Mouse (Mus musculus) hindbrain, embryonic 14.5 days (tissue): ENCODE results near the gene Tex37. TPM values are rescaled to one million over a fixed set of nuclear protein-coding genes. Genes with fewer than 3 reads are reported as not detected.

Source experiments
- ATAC-seq: fragments of 200-750 bp; cut with Nextera tagmentation; 2 replicates; pipeline ENCODE4 v1.8.0; 2017; ENCODE audit warnings: moderate number of reproducible peaks, mild to moderate bottlenecking, moderate TSS enrichment, moderate library complexity; ENCODE audit not compliant: low FRiP score
- DNase-seq: peaks from one replicate; pipeline ENCODE4 v3.0.0-alpha.2; 2015; ENCODE audit warnings: low spot score
- H3K27ac ChIP-seq: fragments of 300-500 bp; sonication (generic); 2 replicates; pipeline ENCODE4 v1.5.1; 2014; ENCODE audit warnings: mild to moderate bottlenecking, moderate library complexity
- H3K27me3 ChIP-seq: fragments of 300-500 bp; sonication (generic); 2 replicates; pipeline ENCODE4 v1.6.1; 2014; ENCODE audit warnings: mild to moderate bottlenecking, low read length, mixed read lengths; ENCODE audit not compliant: control insufficient read depth, insufficient read depth
- H3K36me3 ChIP-seq: fragments of 300-500 bp; sonication (generic); replicated peaks from 2 replicates; pipeline ENCODE4 v1.6.1; 2014; ENCODE audit not compliant: control insufficient read depth, insufficient read depth
- H3K4me1 ChIP-seq: fragments of 300-500 bp; sonication (generic); replicated peaks from 2 replicates; pipeline ENCODE4 v1.6.1; 2014; ENCODE audit warnings: antibody characterized with exemption, low read length, mixed read lengths; ENCODE audit not compliant: control insufficient read depth, insufficient read depth
- H3K4me2 ChIP-seq: fragments of 300-500 bp; sonication (generic); replicated peaks from 2 replicates; pipeline ENCODE4 v1.6.1; 2014; ENCODE audit warnings: mild to moderate bottlenecking, moderate library complexity
- H3K4me3 ChIP-seq: fragments of 300-500 bp; sonication (generic); replicated peaks from 2 replicates; pipeline ENCODE4 v1.5.1; 2014; ENCODE audit warnings: mild to moderate bottlenecking, low read length
- H3K9ac ChIP-seq: fragments of 300-500 bp; sonication (generic); 2 replicates; pipeline ENCODE4 v1.6.1; 2014
- H3K9me3 ChIP-seq: fragments of 300-500 bp; sonication (generic); 2 replicates; pipeline ENCODE4 v1.6.1; 2016; ENCODE audit warnings: low read length; ENCODE audit not compliant: control insufficient read depth
- WGBS: fragments of 180-500 bp; shearing (Covaris S2); extraction: QIAGEN DNeasy Blood & Tissue Kit; methylation state at CpG from one replicate; pipeline ENCODE4 v1.1.7; 2014; 5-methylcytosine and 5-hydroxymethylcytosine counted together
- polyA plus RNA-seq: library from polyadenylated mRNA; unstranded; fragments of >200 nt; fragmentation: Nextera tagmentation; extraction: Ambion mirVana; gene quantifications from 2 replicates; pipeline ENCODE4 v1.2.1, GENCODE M21; 2014

The Tex37 gene
- polyA plus RNA-seq, 1 experiment from 2014 or later = not detected

DNA sequence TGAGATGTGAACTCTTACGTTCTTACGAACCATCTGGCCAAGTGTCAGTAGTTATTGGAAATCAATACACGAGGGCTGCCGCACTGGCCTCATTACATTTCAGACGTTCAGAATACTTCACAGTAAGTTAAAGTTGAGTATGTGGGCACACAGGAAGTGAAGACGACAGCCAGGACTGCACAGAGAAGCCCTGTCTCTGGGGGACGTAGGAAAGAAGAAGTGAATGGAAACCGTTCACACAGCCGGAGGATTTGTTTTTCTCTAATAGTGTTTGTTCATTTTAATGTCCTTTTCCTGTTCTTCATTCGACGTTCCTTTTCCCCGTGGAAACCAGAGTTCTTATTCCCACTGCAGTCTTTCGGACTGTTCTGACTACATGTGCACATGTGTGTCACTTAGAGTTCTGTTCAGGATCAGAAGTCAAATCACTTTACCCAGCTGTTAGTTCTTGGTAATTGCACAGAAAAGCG is 47.2 kb downstream of the Tex37 start:
- no peak overlapping the region for H3K27ac ChIP-seq
- H3K4me2 ChIP-seq = peak overlapping the region; percentile 24
- no peaks in the 10 kb centered on the region for H3K27me3 ChIP-seq
- no peak for DNase-seq
- H3K4me1 ChIP-seq = peaks cover 17% of the 10 kb centered on the region; the same call in 1 of the 2 replicates
- no peaks in the 10 kb centered on the region for H3K9me3 ChIP-seq
- no peak overlapping the region for H3K4me3 ChIP-seq
- no peak overlapping the region for H3K9ac ChIP-seq
- WGBS = 66% methylated on average over 14 of the region's 14 CpGs
- ATAC-seq = no peak
- H3K36me3 ChIP-seq = no peaks in the 10 kb centered on the region

DNA sequence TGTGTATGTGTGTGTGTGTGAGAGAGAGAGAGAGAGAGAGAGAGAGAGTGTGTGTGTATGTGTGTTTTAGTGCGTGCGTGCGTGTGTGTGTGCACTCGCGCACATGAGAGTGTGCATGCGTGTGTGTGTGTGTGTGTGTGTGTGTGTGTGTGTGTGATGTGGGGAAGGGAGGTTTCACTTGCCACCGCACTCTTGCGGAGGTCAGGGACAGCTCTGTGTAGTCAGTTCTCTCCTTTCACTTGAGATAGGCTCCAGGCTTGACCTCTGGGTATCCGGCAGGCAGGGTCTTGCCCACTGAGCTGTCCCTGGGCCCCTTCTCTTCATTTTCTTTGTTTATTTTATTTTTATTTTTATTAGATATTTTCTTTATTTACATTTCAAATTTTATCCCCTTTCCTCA is 51.4 kb downstream of the Tex37 start:
- Histone ChIP-seq H3K4me1 (peaks cover 12% of the 10 kb centered on the region; the same call in 1 of the 2 replicates), H3K4me3 (no peak overlapping the region), H3K4me2 (no peak overlapping the region), H3K9ac (no peak overlapping the region), H3K9me3 (no peaks in the 10 kb centered on the region), H3K27me3 (no peaks in the 10 kb centered on the region), H3K36me3 (no peaks in the 10 kb centered on the region), H3K27ac (no peak overlapping the region)
- no peak for DNase-seq
- WGBS = 95% methylated on average over 9 of the region's 9 CpGs
- ATAC-seq = no peak

DNA sequence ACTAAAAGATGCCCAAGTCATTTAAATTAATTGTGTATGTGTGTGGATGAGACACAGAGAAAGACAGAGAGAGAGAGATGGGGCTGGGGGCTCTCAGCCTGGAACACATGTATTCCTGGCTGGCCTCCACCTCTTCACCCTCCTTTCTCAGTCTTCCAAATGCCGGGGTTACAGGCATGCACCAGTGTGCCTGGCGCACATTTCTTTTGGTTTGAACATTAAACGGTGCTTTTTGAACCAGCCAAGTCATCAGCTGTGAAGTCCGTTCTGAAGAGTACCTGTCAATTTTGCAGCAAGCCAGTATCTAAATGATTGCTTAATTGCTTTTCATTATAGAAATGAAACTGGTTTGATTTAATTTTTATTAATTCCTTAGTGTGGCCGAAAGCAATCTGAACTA is 52.0 kb downstream of the Tex37 start:
- H3K27me3 ChIP-seq = no peaks in the 10 kb centered on the region
- H3K4me2 ChIP-seq = no peak overlapping the region
- no peaks in the 10 kb centered on the region for H3K36me3 ChIP-seq
- no peak for ATAC-seq
- no peaks in the 10 kb centered on the region for H3K9me3 ChIP-seq
- H3K27ac ChIP-seq = no peak overlapping the region
- no peak for DNase-seq
- peaks cover 8% of the 10 kb centered on the region; the same call in 1 of the 2 replicates for H3K4me1 ChIP-seq
- no peak overlapping the region for H3K4me3 ChIP-seq
- WGBS = 53% methylated on average over 5 of the region's 5 CpGs
- H3K9ac ChIP-seq = no peak overlapping the region

DNA sequence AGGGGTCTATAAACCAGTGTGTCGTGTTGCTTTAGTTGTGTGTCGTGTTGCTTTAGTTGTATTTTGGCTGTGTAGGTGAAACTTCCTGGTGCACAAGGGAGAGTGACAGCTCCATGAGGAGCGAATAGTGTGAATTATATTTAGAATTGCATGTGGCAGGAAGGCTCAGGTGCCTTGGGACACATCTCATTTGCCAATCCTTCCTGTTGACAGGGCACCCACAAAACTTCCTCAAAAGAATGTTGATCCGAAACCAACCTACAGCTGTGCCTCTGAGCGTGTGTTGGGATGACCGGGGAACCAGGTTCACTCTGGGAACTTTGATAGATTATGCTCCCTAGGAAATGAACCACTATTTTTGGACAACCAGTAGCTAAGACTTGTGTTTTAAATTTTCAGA is 54.4 kb downstream of the Tex37 start:
- Histone ChIP-seq H3K27me3 (no peaks in the 10 kb centered on the region), H3K9me3 (no peaks in the 10 kb centered on the region), H3K27ac (no peak overlapping the region), H3K4me1 (no peaks in the 10 kb centered on the region), H3K4me3 (no peak overlapping the region), H3K36me3 (peaks cover 13% of the 10 kb centered on the region), H3K4me2 (no peak overlapping the region), H3K9ac (no peak overlapping the region)
- WGBS = 92% methylated on average over 6 of the region's 6 CpGs
- ATAC-seq (no peak), DNase-seq (no peak)

Other genes starting within 250 kb of the Tex37 start
- 2.6 and 2.9 TPM in 2 replicates for gene Rpia, start 126.7 kb downstream of the Tex37 start, polyA plus RNA-seq
- 13.0 and 13.3 TPM in 2 replicates for gene Eif2ak3, start 74.4 kb downstream of the Tex37 start, polyA plus RNA-seq
- not detected in 2 replicates for gene Foxi3, start 37.6 kb upstream of the Tex37 start, polyA plus RNA-seq
- gene Thnsl2, start 225.5 kb upstream of the Tex37 start, polyA plus RNA-seq = 4.5 and 5.5 TPM in 2 replicates